Mouse (Mus musculus) ovary, postnatal 10 days (tissue): ENCODE results near the gene Specc1.

Experiments used
- DNase-seq: peaks from one replicate; pipeline ENCODE4 v3.0.0; 2022; ENCODE audit warnings: low spot score

Gene Specc1

DNA sequence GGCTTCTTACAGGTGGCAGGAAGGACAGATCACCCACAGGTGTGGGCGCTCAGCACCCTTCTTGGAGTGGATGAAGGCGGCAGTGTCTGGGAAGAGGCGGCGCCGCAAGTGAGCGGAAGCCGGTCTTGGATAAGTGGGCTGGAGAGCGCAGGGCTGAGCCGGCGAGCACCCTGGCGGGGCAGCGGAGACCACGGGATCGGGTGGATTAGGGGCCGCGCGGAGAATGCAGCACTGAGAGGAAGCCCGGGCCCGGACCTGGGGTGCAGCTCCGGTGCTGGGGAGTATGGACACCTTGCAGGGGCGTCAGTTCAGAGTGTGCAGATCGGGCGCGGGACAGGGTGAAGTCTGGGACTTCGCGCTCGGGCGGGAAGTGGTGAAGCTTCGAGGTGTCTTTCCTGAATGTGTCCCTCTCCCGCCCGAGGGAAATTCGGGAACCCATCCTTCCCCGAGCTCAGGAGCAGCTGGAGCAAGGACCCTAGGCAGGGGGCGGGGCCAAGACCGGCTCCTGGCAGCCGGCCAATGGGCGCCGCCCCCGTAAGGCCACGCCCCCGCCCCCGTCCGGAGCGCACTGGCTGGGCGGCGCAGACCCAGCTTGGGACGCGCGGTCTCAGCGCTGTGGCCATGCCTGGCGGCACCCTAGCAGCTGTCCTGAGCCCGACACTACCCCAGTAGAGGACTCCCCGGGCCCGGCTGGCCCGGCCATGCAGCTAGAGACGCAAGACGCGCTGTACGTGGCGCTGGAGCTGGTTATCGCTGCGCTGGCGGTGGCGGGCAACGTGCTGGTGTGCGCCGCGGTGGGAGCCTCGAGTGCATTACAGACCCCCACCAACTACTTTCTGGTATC lies 292.1 kb downstream of the Specc1 start, which contains the start of gene Adora2b:
Gene Adora2b (plus strand): TSS at position 584 of the 844 bp plus-strand sequence.
- DNase-seq: peak; percentile 45

GRCm38 (mm10) chr11:62249266-62250037 lies 292.9 kb downstream of the Specc1 start:
- DNase-seq: peak; percentile 27

GRCm38 (mm10) chr11:62251047-62251446 lies 294.5 kb downstream of the Specc1 start:
- DNase-seq: no peak

DNA sequence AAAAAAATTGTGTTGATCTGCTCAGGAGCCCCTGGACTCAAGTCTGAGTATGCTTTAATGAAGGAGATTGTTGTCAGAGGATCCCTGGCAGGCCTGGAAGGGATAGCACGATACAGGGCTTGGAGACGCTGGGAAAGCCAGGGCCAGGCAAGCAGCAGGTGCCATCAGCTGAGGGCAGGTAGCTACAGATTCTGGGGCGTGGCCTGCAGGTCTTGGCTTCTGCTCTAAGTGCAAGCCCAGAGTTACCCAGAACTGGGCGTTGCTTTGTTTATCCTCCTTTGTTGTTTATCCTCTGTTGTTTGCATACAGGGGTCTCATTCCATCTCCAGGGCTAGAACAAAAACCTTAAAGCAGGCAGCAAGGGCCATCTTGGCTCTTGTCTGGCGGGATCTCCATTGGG lies 296.8 kb downstream of the Specc1 start:
- DNase-seq: no peak

DNA sequence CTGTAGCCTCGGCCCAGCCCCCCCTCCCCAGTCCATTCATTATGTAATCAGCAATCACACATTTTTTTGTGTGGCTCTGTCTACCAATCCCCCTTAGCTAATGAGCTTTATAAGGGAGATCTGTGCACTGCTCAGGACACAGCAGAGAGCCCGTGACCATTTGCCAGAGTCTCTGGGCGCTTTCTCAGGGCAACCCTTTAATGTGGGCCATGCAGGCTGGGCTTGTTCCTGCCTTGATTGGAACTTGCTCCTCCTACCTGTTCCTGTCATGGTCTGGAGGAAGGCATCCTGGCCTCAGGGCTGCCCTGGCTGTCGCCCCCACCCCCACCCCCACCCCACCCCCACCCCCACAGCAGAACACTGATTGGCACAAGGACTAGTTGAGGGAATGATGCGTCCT lies 302.7 kb downstream of the Specc1 start:
- no peak for DNase-seq

- no peak for DNase-seq
Observed at GRCm38 (mm10) chr11:62263599-62263998, 307.0 kb downstream of the Specc1 start.

GRCm38 (mm10) chr11:62264018-62264417 lies 307.5 kb downstream of the Specc1 start:
- DNase-seq: no peak

GRCm38 (mm10) chr11:62265642-62266041 lies 309.1 kb downstream of the Specc1 start:
- no peak for DNase-seq

DNA sequence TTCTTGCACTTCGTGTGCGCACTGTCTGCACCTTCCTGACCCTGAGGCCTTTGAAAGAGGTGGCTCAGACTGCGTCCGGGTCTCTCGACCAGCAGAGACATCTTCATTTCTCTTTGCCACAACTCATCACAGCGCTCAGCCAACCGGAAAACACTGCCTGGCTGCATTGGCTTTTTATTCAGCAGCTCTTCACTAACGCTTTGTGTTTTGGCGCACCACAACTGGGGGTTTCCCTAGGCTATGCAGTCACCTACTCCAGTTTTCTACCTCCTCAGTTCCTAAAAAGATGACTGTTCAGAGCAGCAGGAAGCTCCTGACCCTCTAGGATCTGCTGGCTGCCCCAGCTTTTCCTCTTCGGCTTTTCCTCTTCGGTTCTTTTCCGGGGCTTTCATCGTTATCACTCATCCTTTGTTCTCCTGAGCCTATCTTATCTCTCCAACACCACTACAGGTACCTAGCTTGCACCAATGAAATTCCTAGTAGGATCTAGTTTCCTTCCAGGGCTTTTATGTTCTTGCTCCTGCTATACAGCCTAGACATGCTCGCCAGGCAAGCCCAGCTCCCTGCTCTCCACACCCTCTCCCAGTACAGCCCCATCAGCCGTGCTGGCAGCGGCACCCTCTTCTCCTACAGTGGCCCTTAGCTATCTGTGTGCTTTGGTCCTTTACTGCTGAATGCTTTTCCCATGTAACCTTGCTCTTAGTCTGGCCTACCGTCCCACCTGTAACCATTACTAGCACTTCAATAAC lies 310.1 kb downstream of the Specc1 start:
- no peak for DNase-seq

GRCm38 (mm10) chr11:62268381-62268780 lies 311.8 kb downstream of the Specc1 start:
- no peak for DNase-seq

DNA sequence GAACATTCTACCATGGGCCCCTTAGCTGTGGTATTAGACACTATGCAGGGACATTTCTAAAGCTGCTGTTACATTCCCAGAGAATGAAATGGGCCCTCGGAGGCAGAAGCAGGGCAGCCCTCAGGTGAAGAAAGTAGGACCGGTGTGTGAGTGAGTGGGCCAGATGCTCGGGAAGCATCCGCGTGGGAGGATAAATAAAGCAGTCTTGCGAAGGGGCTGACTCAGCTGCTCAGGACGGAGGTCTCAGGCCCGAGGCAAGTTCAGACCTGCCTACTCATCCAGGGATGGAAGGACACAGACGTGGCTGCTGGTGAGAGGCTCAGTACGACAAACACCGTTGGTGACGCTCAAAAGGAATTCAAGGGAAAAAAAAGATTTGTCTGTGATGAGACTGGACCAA lies 312.5 kb downstream of the Specc1 start:
- DNase-seq: no peak

GRCm38 (mm10) chr11:62270851-62271250 lies 314.3 kb downstream of the Specc1 start:
- no peak for DNase-seq
